Mouse (Mus musculus) thymus, adult 2 months (tissue): ENCODE results near the gene Brpf1.

Experiments used
- CTCF ChIP-seq: fragments of 200-500 bp; IDR thresholded peaks from 2 replicates; pipeline ENCODE4 v1.5.1; 2012; ENCODE audit warnings: mild to moderate bottlenecking, control low read depth, low read length, moderate library complexity, borderline replicate concordance; ENCODE audit not compliant: control insufficient read depth, poor library complexity, insufficient read depth; ENCODE audit errors: extremely low read depth
- POLR2A ChIP-seq: fragments of 200-500 bp; IDR thresholded peaks from 2 replicates; pipeline ENCODE4 v1.6.1; 2012; ENCODE audit warnings: mild to moderate bottlenecking, low read length, control low read depth, moderate library complexity; ENCODE audit not compliant: control insufficient read depth, poor library complexity, insufficient read depth; ENCODE audit errors: extremely low read depth

DNA sequence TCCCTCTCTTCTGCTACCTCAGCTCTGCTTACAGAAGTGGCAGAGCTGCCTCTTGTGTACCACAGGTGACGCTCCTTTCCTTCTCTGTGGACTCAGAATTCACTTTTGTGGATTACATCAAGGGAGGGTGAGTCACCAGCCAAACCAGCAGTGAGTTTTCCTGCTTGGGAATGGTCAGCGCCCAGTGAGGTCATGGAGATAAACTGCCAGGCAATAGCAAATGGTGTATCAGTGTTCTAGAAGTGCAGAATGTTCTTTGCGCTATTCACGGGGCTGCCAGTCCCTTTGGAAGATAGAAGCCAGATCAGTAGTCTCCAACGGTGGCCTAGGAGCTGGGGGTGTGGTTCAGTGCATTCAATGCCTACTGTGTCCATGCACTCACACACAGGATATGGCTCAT, 14.0 kb upstream of the Brpf1 start:
- TF ChIP-seq CTCF = no peak
- TF ChIP-seq POLR2A = no peak
